Mouse (Mus musculus) forebrain, embryonic 11.5 days (tissue): Measurements from ENCODE around the gene Klc4. TPM values are rescaled to one million over a fixed set of nuclear protein-coding genes. Genes with fewer than 3 reads are reported as not detected.

Source experiments
- ATAC-seq: fragments of 200-750 bp; cut with Nextera tagmentation; replicated peaks from 2 replicates; pipeline ENCODE4 v1.8.0; 2017; ENCODE audit warnings: moderate TSS enrichment; ENCODE audit not compliant: low FRiP score
- DNase-seq: peaks from one replicate; pipeline ENCODE4 v3.0.0-alpha.2; 2017; ENCODE audit warnings: low spot score
- H3K27ac ChIP-seq: fragments of 300-500 bp; sonication (generic); 2 replicates; pipeline ENCODE4 v1.5.1; 2014; ENCODE audit warnings: low read depth, low read length
- H3K27me3 ChIP-seq: fragments of 300-500 bp; sonication (generic); 2 replicates; pipeline ENCODE4 v1.6.1; 2014; ENCODE audit warnings: mild to moderate bottlenecking, low read length, mixed read lengths; ENCODE audit not compliant: control insufficient read depth, insufficient read depth
- H3K36me3 ChIP-seq: fragments of 300-500 bp; sonication (generic); 2 replicates; pipeline ENCODE4 v1.6.1; 2014; ENCODE audit warnings: mild to moderate bottlenecking, low read length, moderate library complexity, mixed read lengths; ENCODE audit not compliant: control insufficient read depth, insufficient read depth
- H3K4me1 ChIP-seq: fragments of 300-500 bp; sonication (generic); replicated peaks from 2 replicates; pipeline ENCODE4 v1.6.1; 2014; ENCODE audit warnings: low read length, mixed read lengths; ENCODE audit not compliant: control insufficient read depth, insufficient read depth
- H3K4me2 ChIP-seq: fragments of 300-500 bp; sonication (generic); 2 replicates; pipeline ENCODE4 v1.6.1; 2014; ENCODE audit warnings: low read depth, mild to moderate bottlenecking, low read length, moderate library complexity, mixed read lengths; ENCODE audit not compliant: severe bottlenecking
- H3K4me3 ChIP-seq: fragments of 300-500 bp; sonication (generic); 2 replicates; pipeline ENCODE4 v1.5.1; 2014; ENCODE audit warnings: low read depth, low read length
- H3K9ac ChIP-seq: fragments of 300-500 bp; sonication (generic); 2 replicates; pipeline ENCODE4 v1.6.1; 2014; ENCODE audit warnings: low read length
- H3K9me3 ChIP-seq: fragments of 300-500 bp; sonication (generic); 2 replicates; pipeline ENCODE4 v1.6.1; 2016; ENCODE audit warnings: low read length, mixed read lengths; ENCODE audit not compliant: control insufficient read depth
- WGBS: fragments of 180-500 bp; shearing (Covaris S2); extraction: QIAGEN DNeasy Blood & Tissue Kit; methylation state at CpG from one replicate; pipeline ENCODE4 v1.1.7; 2014; 5-methylcytosine and 5-hydroxymethylcytosine counted together
- polyA plus RNA-seq: library from polyadenylated mRNA; unstranded; fragments of >200 nt; fragmentation: Nextera tagmentation; extraction: Ambion mirVana; gene quantifications from 2 replicates; pipeline ENCODE4 v1.2.1, GENCODE M21; 2014

Gene Klc4
- polyA plus RNA-seq, 1 experiment from 2014 or later: 35.8 TPM

- DNase-seq: no peak
- no peaks in the 10 kb centered on the region for H3K9me3 ChIP-seq
- H3K4me1 ChIP-seq: peaks cover 41% of the 10 kb centered on the region
- H3K4me2 ChIP-seq: peak overlapping the region; percentile 37; the same call in 1 of the 2 replicates
- no peaks in the 10 kb centered on the region for H3K36me3 ChIP-seq
- H3K27me3 ChIP-seq: no peaks in the 10 kb centered on the region
- H3K27ac ChIP-seq: peak overlapping the region; percentile 87
- 30% methylated on average over 16 of the region's 16 CpGs for WGBS
- ATAC-seq: no peak
- H3K9ac ChIP-seq: peak overlapping the region; percentile 58
- no peak overlapping the region for H3K4me3 ChIP-seq
These were observed 26.0 kb downstream of the Klc4 start for GRCm38 (mm10) chr17:46619683-46620357.

DNA sequence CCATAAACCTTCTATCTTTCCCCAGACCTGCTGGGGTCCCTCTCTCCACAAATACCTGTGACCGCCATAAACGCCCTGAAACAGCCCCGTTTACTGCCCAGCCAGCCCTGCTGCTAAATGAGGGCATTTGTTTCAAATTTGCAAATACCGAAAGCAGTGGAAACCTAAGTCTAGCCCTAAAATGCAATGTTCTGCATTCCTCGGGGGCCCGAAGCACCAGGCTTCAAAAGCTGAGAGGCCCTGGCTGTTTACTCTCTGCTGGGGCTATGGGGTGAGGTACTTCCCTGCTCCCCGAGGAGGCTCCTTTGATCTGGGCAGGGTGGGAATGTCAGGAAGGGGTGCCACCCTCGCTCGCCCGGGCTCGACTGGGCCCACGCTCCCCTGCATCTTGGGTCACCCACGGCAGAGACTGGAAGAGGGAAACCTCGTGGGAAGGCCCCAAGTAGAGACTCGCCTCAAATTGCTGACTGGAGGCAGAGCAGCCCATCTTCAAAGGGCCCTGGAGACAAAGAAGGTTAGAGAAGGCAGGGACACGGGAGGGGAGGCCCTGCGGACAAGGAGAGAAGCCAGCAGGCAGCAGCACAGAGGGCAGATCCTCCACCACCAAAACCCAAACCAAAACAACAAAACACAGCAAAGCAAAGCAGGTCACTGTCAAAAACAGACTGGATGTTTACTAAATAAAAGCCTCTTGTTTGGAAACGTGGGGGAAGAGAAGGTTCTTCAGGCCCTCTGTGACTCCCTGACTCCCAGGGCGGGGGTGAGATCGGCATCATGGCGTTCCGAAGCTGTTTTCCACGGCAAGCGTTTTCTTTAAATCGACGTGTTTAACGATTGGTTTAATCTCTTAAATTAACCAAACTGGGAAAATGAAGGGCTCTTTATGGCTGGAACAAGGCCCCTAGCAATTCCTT lies 26.8 kb downstream of the Klc4 start:
- H3K27ac ChIP-seq: peak overlapping the region; percentile 87
- H3K4me1 ChIP-seq: peaks cover 39% of the 10 kb centered on the region
- no peaks in the 10 kb centered on the region for H3K27me3 ChIP-seq
- H3K9me3 ChIP-seq: no peaks in the 10 kb centered on the region
- peak overlapping the region; percentile 37 for H3K4me2 ChIP-seq
- no peaks in the 10 kb centered on the region for H3K36me3 ChIP-seq
- peak; percentile 48; the same call in 1 of the 2 replicates for ATAC-seq
- peak; percentile 69 for DNase-seq
- under 1% methylated on average over 27 of the region's 27 CpGs for WGBS
- 0 out of 2 replicates have a peak overlapping the region, but pooled peaks have one; percentile 2 for H3K4me3 ChIP-seq
- peak overlapping the region; percentile 58 for H3K9ac ChIP-seq

DNA sequence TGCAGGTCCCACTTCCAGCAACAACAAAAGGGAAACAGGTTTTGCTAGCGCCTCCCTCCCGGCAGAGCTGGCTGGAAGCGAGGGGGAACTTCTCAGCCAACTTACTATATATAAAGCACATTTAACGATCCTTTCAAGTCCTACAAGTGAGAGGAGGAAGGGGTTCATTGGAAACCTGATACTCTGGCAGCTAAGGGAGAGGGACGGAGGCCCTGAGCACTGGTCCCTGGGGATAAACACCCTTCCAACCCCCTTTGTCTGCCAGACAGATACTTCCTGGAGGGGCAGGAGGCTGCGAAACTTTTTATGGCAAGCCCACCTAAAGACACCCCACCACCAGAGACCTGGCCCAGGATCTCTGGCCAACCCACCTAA lies 27.4 kb downstream of the Klc4 start:
- Histone ChIP-seq H3K9me3 (no peaks in the 10 kb centered on the region), H3K27me3 (no peaks in the 10 kb centered on the region), H3K4me1 (peaks cover 45% of the 10 kb centered on the region), H3K4me3 (no peak overlapping the region), H3K27ac (peak overlapping the region; percentile 87), H3K9ac (peak overlapping the region; percentile 58), H3K4me2 (peak overlapping the region; percentile 37), H3K36me3 (no peaks in the 10 kb centered on the region)
- ATAC-seq (peak; percentile 31), DNase-seq (peak; percentile 64)
- WGBS: under 1% methylated on average over 6 of the region's 6 CpGs

DNA sequence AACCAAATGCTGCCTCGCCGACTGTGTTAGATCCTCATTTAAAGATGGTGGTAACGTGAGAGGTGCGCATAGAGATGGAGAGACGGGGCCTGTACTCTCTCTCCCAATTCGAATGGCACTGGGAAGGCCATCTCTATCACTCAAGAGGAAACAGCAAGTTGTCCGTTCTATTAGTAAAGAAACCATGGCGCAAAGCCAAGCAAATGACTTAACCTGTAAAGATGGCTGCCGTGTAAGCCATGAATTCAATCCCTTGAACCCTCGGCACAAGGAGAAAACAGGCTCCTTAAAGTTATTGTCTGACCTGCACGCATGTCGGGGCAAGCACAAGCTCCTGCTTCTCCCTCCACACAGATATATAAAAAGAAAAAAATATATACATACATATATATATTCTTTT lies 28.0 kb downstream of the Klc4 start:
- DNase-seq: no peak
- no peak for ATAC-seq
- Histone ChIP-seq H3K9me3 (no peaks in the 10 kb centered on the region), H3K27me3 (no peaks in the 10 kb centered on the region), H3K4me2 (peak overlapping the region; percentile 37), H3K36me3 (no peaks in the 10 kb centered on the region), H3K9ac (peak overlapping the region; percentile 58; the same call in 1 of the 2 replicates), H3K27ac (peak overlapping the region; percentile 87), H3K4me3 (no peak overlapping the region), H3K4me1 (peaks cover 50% of the 10 kb centered on the region)
- WGBS: 61% methylated on average over 12 of the region's 12 CpGs

- no peak for DNase-seq
- Histone ChIP-seq H3K36me3 (no peaks in the 10 kb centered on the region), H3K4me2 (no peak overlapping the region), H3K4me3 (no peak overlapping the region), H3K27me3 (no peaks in the 10 kb centered on the region), H3K9me3 (no peaks in the 10 kb centered on the region), H3K27ac (peak overlapping the region; percentile 12; the same call in 1 of the 2 replicates), H3K4me1 (peaks cover 27% of the 10 kb centered on the region), H3K9ac (no peak overlapping the region)
- ATAC-seq: no peak
- WGBS: 50% methylated on average over 3 of the region's 3 CpGs
These were observed 32.6 kb downstream of the Klc4 start for GRCm38 (mm10) chr17:46613229-46613628.

GRCm38 (mm10) chr17:46612820-46613219 lies 33.0 kb downstream of the Klc4 start:
- 41% methylated on average over 4 of the region's 4 CpGs for WGBS
- Histone ChIP-seq H3K36me3 (no peaks in the 10 kb centered on the region), H3K27ac (no peak overlapping the region), H3K4me3 (no peak overlapping the region), H3K27me3 (no peaks in the 10 kb centered on the region), H3K4me2 (no peak overlapping the region), H3K9me3 (no peaks in the 10 kb centered on the region), H3K9ac (no peak overlapping the region), H3K4me1 (peaks cover 23% of the 10 kb centered on the region)
- DNase-seq (no peak), ATAC-seq (no peak)

DNA sequence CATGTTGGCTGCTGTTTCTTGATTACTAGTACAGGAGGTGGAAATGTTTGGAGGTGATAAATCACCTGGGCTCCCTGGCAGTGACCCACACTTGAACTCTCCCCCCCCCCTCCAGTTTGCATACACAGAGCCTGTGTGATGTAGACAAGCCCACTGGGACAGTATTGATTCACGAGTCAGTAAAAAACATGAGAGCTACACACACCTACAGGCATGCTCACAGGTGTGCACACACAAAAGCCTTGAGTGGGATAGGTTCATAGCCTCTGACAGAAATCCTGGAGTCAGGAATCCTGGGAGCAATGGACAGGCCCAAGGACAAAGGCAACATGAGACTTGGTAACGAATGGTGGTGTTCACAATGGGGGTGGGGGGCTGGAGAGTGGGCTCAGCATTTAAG lies 33.6 kb downstream of the Klc4 start:
- H3K4me2 ChIP-seq: no peak overlapping the region
- ATAC-seq: no peak
- H3K9me3 ChIP-seq: no peaks in the 10 kb centered on the region
- H3K27ac ChIP-seq: no peak overlapping the region
- 71% methylated on average over 2 of the region's 2 CpGs for WGBS
- no peak for DNase-seq
- no peak overlapping the region for H3K9ac ChIP-seq
- no peaks in the 10 kb centered on the region for H3K36me3 ChIP-seq
- H3K4me1 ChIP-seq: peaks cover 18% of the 10 kb centered on the region
- no peaks in the 10 kb centered on the region for H3K27me3 ChIP-seq
- H3K4me3 ChIP-seq: no peak overlapping the region

DNA sequence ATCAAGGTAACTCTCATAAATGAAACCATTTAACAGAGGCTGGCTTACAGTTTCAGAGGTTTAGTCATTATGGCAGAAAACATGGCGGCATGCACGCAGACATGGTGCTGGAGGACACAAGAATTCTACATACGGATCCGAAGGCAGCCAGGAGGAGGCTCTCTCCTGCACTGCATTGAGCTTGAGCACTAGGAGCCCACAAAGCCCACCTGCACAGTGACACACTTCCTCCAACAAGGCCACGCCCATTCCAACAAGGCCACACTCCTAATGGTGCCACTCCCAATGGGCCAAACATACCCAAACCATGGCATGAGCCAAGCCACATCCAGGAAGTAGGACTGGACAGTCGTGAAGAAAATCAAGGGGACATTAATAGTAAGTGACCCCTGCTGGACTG lies 34.5 kb downstream of the Klc4 start:
- no peak for ATAC-seq
- H3K4me2 ChIP-seq: no peak overlapping the region
- H3K27ac ChIP-seq: no peak overlapping the region
- H3K36me3 ChIP-seq: no peaks in the 10 kb centered on the region
- no peak overlapping the region for H3K9ac ChIP-seq
- H3K27me3 ChIP-seq: no peaks in the 10 kb centered on the region
- no peak overlapping the region for H3K4me3 ChIP-seq
- 93% methylated on average over 6 of the region's 6 CpGs for WGBS
- DNase-seq: no peak
- H3K9me3 ChIP-seq: no peaks in the 10 kb centered on the region
- peaks cover 14% of the 10 kb centered on the region for H3K4me1 ChIP-seq
